Mouse (Mus musculus) limb, embryonic 14.5 days (tissue): ENCODE data around the gene Hoxa6. TPM values are rescaled to one million over a fixed set of nuclear protein-coding genes. Genes with fewer than 3 reads are reported as not detected.

ENCODE experiments used
- ATAC-seq: fragments of 200-750 bp; cut with Nextera tagmentation; 2 replicates; pipeline ENCODE4 v1.8.0; 2017; ENCODE audit warnings: low read depth, moderate number of reproducible peaks, moderate TSS enrichment; ENCODE audit not compliant: low FRiP score
- DNase-seq: peaks from one replicate; pipeline ENCODE4 v3.0.0-alpha.2; 2015; ENCODE audit warnings: low spot score
- H3K27ac ChIP-seq: fragments of 300-500 bp; sonication (generic); replicated peaks from 2 replicates; pipeline ENCODE4 v1.5.1; 2014; ENCODE audit warnings: low read depth, mild to moderate bottlenecking, low read length, moderate library complexity, mixed read lengths
- H3K27me3 ChIP-seq: fragments of 300-500 bp; sonication (generic); 2 replicates; pipeline ENCODE4 v1.6.1; 2014; ENCODE audit warnings: low read length, mixed read lengths; ENCODE audit not compliant: control insufficient read depth, insufficient read depth
- H3K36me3 ChIP-seq: fragments of 300-500 bp; sonication (generic); 2 replicates; pipeline ENCODE4 v1.6.1; 2014; ENCODE audit warnings: mild to moderate bottlenecking, low read length, moderate library complexity, mixed read lengths; ENCODE audit not compliant: control insufficient read depth, insufficient read depth
- H3K4me1 ChIP-seq: fragments of 300-500 bp; sonication (generic); 2 replicates; pipeline ENCODE4 v1.6.1; 2014; ENCODE audit warnings: antibody characterized with exemption, low read length, mixed read lengths; ENCODE audit not compliant: control insufficient read depth, insufficient read depth
- H3K4me2 ChIP-seq: fragments of 300-500 bp; sonication (generic); replicated peaks from 2 replicates; pipeline ENCODE4 v1.6.1; 2014; ENCODE audit warnings: low read depth, mild to moderate bottlenecking, low read length, moderate library complexity; ENCODE audit not compliant: severe bottlenecking
- H3K4me3 ChIP-seq: fragments of 300-500 bp; sonication (generic); replicated peaks from 2 replicates; pipeline ENCODE4 v1.5.1; 2014; ENCODE audit warnings: low read length
- H3K9ac ChIP-seq: fragments of 300-500 bp; sonication (generic); 2 replicates; pipeline ENCODE4 v1.6.1; 2014; ENCODE audit warnings: mild to moderate bottlenecking, low read depth, low read length, moderate library complexity; ENCODE audit not compliant: severe bottlenecking
- H3K9me3 ChIP-seq: fragments of 300-500 bp; sonication (generic); 2 replicates; pipeline ENCODE4 v1.6.1; 2016; ENCODE audit warnings: low read length; ENCODE audit not compliant: control insufficient read depth
- POLR2A ChIP-seq: fragments of 200-500 bp; IDR thresholded peaks from 2 replicates; pipeline ENCODE4 v1.8.0; 2012; ENCODE audit warnings: inconsistent platforms, mild to moderate bottlenecking, moderate library complexity, borderline replicate concordance; ENCODE audit not compliant: insufficient read depth, insufficient read length; ENCODE audit errors: extremely low read depth
- WGBS: fragments of 180-500 bp; shearing (Covaris S2); extraction: QIAGEN DNeasy Blood & Tissue Kit; methylation state at CpG from one replicate; pipeline ENCODE4 v1.1.7; 2014; 5-methylcytosine and 5-hydroxymethylcytosine counted together
- polyA plus RNA-seq, 2 experiments: library from polyadenylated mRNA; depleted of rRNA in 1 of 2; stranded (reverse) in 1 of 2; unstranded in 1 of 2; fragments of >200 nt; fragmentation: Nextera tagmentation in 1 of 2; extraction: Ambion mirVana in 1 of 2; gene quantifications; 2 replicates each; pipeline versions ENCODE4 v1.2.1 to v1.2.3; 2012 to 2014

Hoxa6 gene
- polyA plus RNA-seq, 2 experiments = 0.66 to 3.9 TPM

DNA sequence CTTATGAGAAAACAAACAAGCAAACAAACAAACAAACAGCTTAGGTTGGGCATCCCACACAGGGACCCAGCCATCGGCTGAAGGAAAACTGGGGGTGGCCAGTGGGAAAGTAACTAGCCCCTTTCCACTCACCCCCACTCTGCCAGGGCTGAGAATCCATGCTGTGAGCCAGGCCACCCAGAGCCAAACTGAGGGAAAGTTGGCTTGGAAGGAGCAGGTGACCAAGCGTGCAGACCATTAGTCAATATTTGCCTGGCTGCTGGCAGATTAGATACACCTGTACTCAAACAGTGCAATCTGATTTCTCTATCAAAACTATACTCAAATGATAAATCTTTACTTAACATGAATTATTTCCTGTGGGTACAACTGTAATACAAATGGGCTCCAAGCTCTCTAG is 26.5 kb downstream of the Hoxa6 start:
- no peak for TF ChIP-seq POLR2A
- WGBS = 47% methylated on average over 2 of the region's 2 CpGs
- peaks cover 17% of the 10 kb centered on the region for H3K36me3 ChIP-seq
- H3K4me1 ChIP-seq = peaks cover 32% of the 10 kb centered on the region
- DNase-seq = no peak
- H3K9ac ChIP-seq = no peak overlapping the region
- no peak for ATAC-seq
- H3K9me3 ChIP-seq = no peaks in the 10 kb centered on the region
- H3K4me2 ChIP-seq = no peak overlapping the region
- H3K27ac ChIP-seq = no peak overlapping the region
- H3K27me3 ChIP-seq = peaks cover 56% of the 10 kb centered on the region
- no peak overlapping the region for H3K4me3 ChIP-seq

DNA sequence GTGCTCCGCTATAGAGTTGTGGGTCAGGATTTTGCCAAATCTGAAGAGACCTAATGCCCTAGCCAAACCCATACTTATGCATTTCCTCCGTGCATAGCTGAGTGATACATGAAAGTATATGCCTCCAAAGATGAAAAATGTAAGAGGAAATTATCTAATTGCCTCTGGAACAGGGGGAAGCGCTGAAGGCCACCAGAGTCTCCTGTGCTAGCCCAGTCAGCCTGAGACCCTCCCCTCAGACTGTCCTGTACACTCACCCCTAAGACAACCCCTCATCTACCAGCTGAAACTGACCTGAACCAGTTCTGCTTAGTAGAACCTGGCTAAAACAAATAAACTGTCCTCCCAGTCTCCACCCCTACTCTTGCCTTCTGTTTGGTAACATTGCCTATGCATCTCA is 27.8 kb downstream of the Hoxa6 start:
- no peak overlapping the region for H3K27ac ChIP-seq
- peaks cover 40% of the 10 kb centered on the region for H3K4me1 ChIP-seq
- ATAC-seq (no peak), DNase-seq (no peak)
- peaks cover 54% of the 10 kb centered on the region for H3K27me3 ChIP-seq
- no peak overlapping the region for H3K4me2 ChIP-seq
- TF ChIP-seq POLR2A = no peak
- peaks cover 17% of the 10 kb centered on the region for H3K36me3 ChIP-seq
- 55% methylated on average over 3 of the region's 3 CpGs for WGBS
- no peaks in the 10 kb centered on the region for H3K9me3 ChIP-seq
- H3K4me3 ChIP-seq = no peak overlapping the region
- no peak overlapping the region for H3K9ac ChIP-seq

DNA sequence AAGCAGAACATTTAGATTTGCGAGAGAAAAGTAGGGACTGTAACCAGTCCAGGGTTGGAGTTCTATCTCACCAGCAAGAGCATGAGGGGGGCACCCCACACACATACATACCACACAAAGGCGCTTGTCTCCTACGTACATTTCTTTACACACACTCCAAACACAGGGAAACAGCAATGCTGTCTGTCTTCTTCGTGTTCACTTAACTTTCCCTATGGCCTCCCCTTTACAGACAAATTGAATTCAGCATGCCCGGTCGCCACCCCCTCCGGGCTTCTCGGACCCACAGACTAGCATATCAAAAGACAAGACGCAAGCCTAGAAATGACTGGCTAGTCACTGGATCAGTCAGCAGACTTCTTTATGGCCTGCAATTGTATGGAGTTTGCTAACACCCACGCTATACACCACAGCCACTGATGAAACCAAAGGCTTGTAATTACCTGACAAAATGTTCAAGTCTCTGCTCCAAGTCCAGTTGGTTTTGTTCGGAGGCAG is 28.3 kb downstream of the Hoxa6 start:
- H3K36me3 ChIP-seq = peaks cover 17% of the 10 kb centered on the region
- H3K9ac ChIP-seq = no peak overlapping the region
- H3K27ac ChIP-seq = no peak overlapping the region
- H3K27me3 ChIP-seq = peaks cover 54% of the 10 kb centered on the region
- no peaks in the 10 kb centered on the region for H3K9me3 ChIP-seq
- H3K4me1 ChIP-seq = peaks cover 41% of the 10 kb centered on the region
- H3K4me2 ChIP-seq = 0 out of 2 replicates have a peak overlapping the region, but pooled peaks have one; percentile 0
- no peak for TF ChIP-seq POLR2A
- ATAC-seq = no peak
- 37% methylated on average over 11 of the region's 11 CpGs for whole genome bisulfite sequencing
- no peak for DNase-seq
- H3K4me3 ChIP-seq = no peak overlapping the region

DNA sequence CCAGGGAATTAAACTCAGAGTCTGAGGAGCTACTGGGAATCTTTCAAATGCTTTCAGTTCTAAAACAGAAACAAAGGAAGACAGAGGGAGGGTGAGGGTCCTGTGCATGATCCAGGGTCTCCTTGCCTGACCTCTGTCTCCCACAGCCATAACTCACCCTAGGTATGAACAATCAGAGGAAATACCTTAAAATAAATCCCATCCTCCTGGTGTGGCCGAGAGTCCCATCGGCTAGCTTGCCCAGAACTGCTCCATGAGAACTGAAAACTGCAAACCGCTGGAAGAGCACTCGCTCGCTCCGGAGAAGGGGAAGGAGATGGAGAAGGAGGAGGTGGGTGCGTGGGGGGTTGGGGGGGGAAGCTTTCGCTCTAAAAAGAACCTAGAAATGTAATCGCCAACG is 28.8 kb downstream of the Hoxa6 start:
- no peaks in the 10 kb centered on the region for H3K9me3 ChIP-seq
- no peak for DNase-seq
- no peak overlapping the region for H3K9ac ChIP-seq
- no peak for TF ChIP-seq POLR2A
- peaks cover 17% of the 10 kb centered on the region for H3K36me3 ChIP-seq
- no peak for ATAC-seq
- no peak overlapping the region for H3K27ac ChIP-seq
- H3K27me3 ChIP-seq = peaks cover 58% of the 10 kb centered on the region
- H3K4me2 ChIP-seq = 0 out of 2 replicates have a peak overlapping the region, but pooled peaks have one; percentile 0
- 37% methylated on average over 10 of the region's 10 CpGs for WGBS
- peaks cover 38% of the 10 kb centered on the region for H3K4me1 ChIP-seq
- no peak overlapping the region for H3K4me3 ChIP-seq

DNA sequence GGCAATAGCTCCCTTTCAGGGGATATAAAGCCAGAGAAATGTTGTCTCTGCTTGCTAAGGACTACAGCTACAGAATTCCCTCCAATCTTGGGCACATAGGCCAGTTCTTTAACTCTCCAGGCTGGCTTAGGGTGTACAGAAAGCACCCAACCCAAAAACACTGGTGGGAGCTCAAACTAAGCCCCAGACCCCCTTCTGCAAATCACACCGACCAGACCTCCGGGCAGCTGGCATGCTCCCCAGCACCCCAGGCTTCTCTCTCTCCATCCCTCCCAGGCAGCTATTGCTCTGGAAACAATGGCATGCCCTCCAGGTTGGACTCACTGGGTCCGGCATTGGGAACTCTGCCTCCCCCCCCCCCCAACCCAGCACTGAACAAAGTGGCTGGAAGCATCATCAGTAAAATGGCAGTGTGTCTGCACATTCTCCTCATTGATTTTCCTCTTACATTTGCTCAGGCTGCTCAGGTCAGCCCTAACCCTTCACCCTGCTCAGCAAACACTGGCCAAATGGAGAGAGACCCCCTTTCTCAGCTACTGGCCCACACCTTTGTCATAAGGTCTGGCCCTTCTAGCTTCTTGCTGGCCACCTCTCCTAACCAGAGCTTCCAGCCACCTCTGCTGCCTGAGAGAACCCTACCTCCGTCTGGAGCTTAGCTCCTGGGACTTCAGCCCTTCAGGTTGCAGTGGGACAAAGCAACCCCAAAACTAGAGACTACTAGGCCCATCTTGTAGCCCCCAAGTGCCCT is 29.4 kb downstream of the Hoxa6 start:
- no peak for TF ChIP-seq POLR2A
- no peak for DNase-seq
- Histone ChIP-seq H3K4me2 (no peak overlapping the region; the same call in 1 of the 2 replicates), H3K4me1 (peaks cover 32% of the 10 kb centered on the region), H3K4me3 (no peak overlapping the region), H3K27me3 (peaks cover 54% of the 10 kb centered on the region), H3K27ac (no peak overlapping the region), H3K9ac (no peak overlapping the region), H3K9me3 (no peaks in the 10 kb centered on the region), H3K36me3 (peaks cover 17% of the 10 kb centered on the region)
- WGBS = 25% methylated on average over 4 of the region's 4 CpGs
- ATAC-seq = no peak
